Mouse (Mus musculus) G1E (cell line): ENCODE data around the gene Fibcd1.

Experiments used
- CTCF ChIP-seq: IDR thresholded peaks from 2 replicates; pipeline ENCODE4 v1.5.1; 2012; ENCODE audit warnings: low read depth, low read length, inconsistent platforms, mixed read lengths
- GATA1 ChIP-seq: IDR thresholded peaks from 2 replicates; pipeline ENCODE4 v1.6.1; 2012; ENCODE audit warnings: borderline replicate concordance, low read length, inconsistent platforms, mixed read lengths
- GATA2 ChIP-seq: IDR thresholded peaks from 2 replicates; pipeline ENCODE4 v1.6.1; 2012; ENCODE audit warnings: low read depth, low read length, inconsistent platforms, borderline replicate concordance
- TAL1 ChIP-seq: conservative IDR thresholded peaks from 2 replicates; pipeline ENCODE4 v1.6.1; 2012; ENCODE audit warnings: low read depth, low read length, inconsistent platforms, mixed read lengths

DNA sequence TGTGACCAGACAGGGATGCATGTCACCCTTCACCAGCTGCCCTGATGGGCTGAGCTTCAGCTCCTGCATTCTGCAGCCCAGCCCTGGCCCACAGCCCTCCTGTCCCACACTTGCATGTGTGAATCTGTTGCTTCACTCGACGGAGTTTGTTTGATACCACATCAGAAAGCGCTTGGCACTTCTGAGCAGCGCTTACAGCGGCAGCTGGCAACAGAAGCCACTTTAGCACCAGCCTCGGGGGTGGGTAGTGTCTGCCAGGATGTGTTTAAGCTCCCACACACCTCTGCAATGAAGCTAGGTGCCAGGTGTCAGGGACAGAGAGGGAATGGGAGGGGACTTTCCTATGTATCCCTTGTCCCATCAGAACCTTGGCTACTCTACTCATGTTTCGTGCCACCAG, 31.1 kb downstream of the Fibcd1 start:
- TF ChIP-seq CTCF = no peak
- TF ChIP-seq GATA2 = no peak
- TF ChIP-seq TAL1 = no peak
- no peak for TF ChIP-seq GATA1
